Mouse (Mus musculus) G1E (cell line): ENCODE data around the gene Eif4e1b. TPM values are rescaled to one million over a fixed set of nuclear protein-coding genes. Genes with fewer than 3 reads are reported as not detected.

Experiments used
- ATAC-seq: 2 replicates; pipeline ENCODE4 v1.8.0; 2016; ENCODE audit warnings: mild to moderate bottlenecking; ENCODE audit not compliant: insufficient number of reproducible peaks, poor library complexity, low FRiP score, severe bottlenecking; ENCODE audit errors: extremely low read depth
- DNase-seq: peaks from one replicate; pipeline ENCODE4 v3.0.0; 2012; ENCODE audit warnings: low spot score
- H3K27me3 ChIP-seq: 2 replicates; pipeline ENCODE4 v1.6.1; 2012; ENCODE audit warnings: mild to moderate bottlenecking, low read length, inconsistent platforms; ENCODE audit not compliant: insufficient read depth
- H3K36me3 ChIP-seq: replicated peaks from 2 replicates; pipeline ENCODE3; 2012; ENCODE audit warnings: mild to moderate bottlenecking, inconsistent platforms
- H3K4me1 ChIP-seq: 2 replicates; pipeline ENCODE4 v1.6.1; 2012; ENCODE audit warnings: low read depth, low read length, inconsistent platforms, mixed read lengths; ENCODE audit not compliant: insufficient read depth
- H3K4me3 ChIP-seq: 2 replicates; pipeline ENCODE4 v1.5.1; 2012; ENCODE audit warnings: low read depth, mild to moderate bottlenecking, inconsistent platforms, low read length, moderate library complexity, mixed read lengths
- H3K9me3 ChIP-seq: replicated peaks from 2 replicates; pipeline ENCODE4 v1.6.1; 2012; ENCODE audit warnings: inconsistent platforms
- CTCF ChIP-seq: IDR thresholded peaks from 2 replicates; pipeline ENCODE4 v1.5.1; 2012; ENCODE audit warnings: low read depth, low read length, inconsistent platforms, mixed read lengths
- GATA1 ChIP-seq: IDR thresholded peaks from 2 replicates; pipeline ENCODE4 v1.6.1; 2012; ENCODE audit warnings: borderline replicate concordance, low read length, inconsistent platforms, mixed read lengths
- GATA2 ChIP-seq: IDR thresholded peaks from 2 replicates; pipeline ENCODE4 v1.6.1; 2012; ENCODE audit warnings: low read depth, low read length, inconsistent platforms, borderline replicate concordance
- POLR2AphosphoS5 ChIP-seq: IDR thresholded peaks from 2 replicates; pipeline ENCODE4 v1.6.1; 2012; ENCODE audit warnings: low read depth, low read length, inconsistent platforms; ENCODE audit not compliant: insufficient replicate concordance
- TAL1 ChIP-seq: conservative IDR thresholded peaks from 2 replicates; pipeline ENCODE4 v1.6.1; 2012; ENCODE audit warnings: low read depth, low read length, inconsistent platforms, mixed read lengths
- polyA plus RNA-seq: library from polyadenylated mRNA; stranded (reverse); fragments of >175 nt; gene quantifications from 2 replicates; pipeline ENCODE4 v1.2.3, GENCODE M21; 2012
- total RNA-seq, 2 experiments: library from RNA; stranded (forward) in 1 of 2; stranded (reverse) in 1 of 2; fragments of 200-1000 nt in 1 of 2; fragments of >200 nt in 1 of 2; fragmentation: Nextera tagmentation in 1 of 2; gene quantifications; 2 replicates each; pipeline ENCODE4 v1.2.3; 2014 to 2017

Eif4e1b gene
- total and polyA plus RNA-seq, 3 experiments: 0.05 TPM; not detected in 2

GRCm38 (mm10) chr13:54789561-54790397 lies 6.0 kb downstream of the Eif4e1b start:
- no peak for DNase-seq
- peaks cover 16% of the 10 kb centered on the region for H3K27me3 ChIP-seq
- TF ChIP-seq TAL1 (no peak), GATA2 (no peak), CTCF (no peak), POLR2AphosphoS5 (no peak), GATA1 (no peak)
- peak overlapping the region; percentile 68; the same call in 1 of the 2 replicates for H3K4me3 ChIP-seq
- H3K9me3 ChIP-seq: no peaks in the 10 kb centered on the region
- H3K36me3 ChIP-seq: no peaks in the 10 kb centered on the region
- ATAC-seq: no peak
- peaks cover 17% of the 10 kb centered on the region for H3K4me1 ChIP-seq

- H3K9me3 ChIP-seq: no peaks in the 10 kb centered on the region
- H3K36me3 ChIP-seq: no peaks in the 10 kb centered on the region
- DNase-seq (no peak), ATAC-seq (no peak)
- peaks cover 21% of the 10 kb centered on the region for H3K27me3 ChIP-seq
- H3K4me1 ChIP-seq: peaks cover 17% of the 10 kb centered on the region
- TF ChIP-seq GATA1: no peak
- TF ChIP-seq POLR2AphosphoS5: no peak
- TF ChIP-seq GATA2: no peak
- no peak for TF ChIP-seq TAL1
- no peak overlapping the region for H3K4me3 ChIP-seq
Observed at GRCm38 (mm10) chr13:54792259-54793230, 8.7 kb downstream of the Eif4e1b start.

DNA sequence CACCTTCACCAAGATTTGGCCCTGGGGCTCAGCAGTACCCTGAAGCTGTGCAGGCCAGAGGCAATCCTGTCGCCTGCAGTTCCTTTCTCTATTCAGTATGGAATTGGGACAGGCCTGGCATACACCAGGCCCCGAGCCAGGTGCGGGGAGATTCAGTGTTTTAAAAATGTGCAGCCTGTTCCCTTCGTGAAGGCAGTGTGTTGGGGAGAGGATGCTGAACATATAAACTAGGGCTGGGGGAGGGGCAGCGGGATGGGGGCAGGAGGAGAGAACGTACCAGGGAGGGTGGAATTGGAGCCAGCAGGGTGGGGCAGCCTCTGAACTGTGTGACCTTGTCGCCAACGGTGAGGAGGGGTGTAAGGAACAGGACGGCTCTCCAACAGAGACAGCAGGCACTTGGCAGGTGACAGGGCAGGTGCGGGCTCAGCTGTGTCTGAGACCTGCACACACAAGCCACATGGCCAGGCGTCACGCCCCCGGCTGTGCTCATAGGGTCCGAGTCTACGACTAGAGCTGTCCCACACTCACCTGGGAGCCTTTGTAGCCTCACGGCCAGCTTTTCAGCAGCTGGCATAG lies 10.3 kb downstream of the Eif4e1b start:
- H3K9me3 ChIP-seq: no peaks in the 10 kb centered on the region
- no peak for TF ChIP-seq GATA2
- TF ChIP-seq GATA1: no peak
- TF ChIP-seq TAL1: no peak
- no peak for TF ChIP-seq POLR2AphosphoS5
- TF ChIP-seq CTCF: no peak
- peaks cover 21% of the 10 kb centered on the region for H3K27me3 ChIP-seq

DNA sequence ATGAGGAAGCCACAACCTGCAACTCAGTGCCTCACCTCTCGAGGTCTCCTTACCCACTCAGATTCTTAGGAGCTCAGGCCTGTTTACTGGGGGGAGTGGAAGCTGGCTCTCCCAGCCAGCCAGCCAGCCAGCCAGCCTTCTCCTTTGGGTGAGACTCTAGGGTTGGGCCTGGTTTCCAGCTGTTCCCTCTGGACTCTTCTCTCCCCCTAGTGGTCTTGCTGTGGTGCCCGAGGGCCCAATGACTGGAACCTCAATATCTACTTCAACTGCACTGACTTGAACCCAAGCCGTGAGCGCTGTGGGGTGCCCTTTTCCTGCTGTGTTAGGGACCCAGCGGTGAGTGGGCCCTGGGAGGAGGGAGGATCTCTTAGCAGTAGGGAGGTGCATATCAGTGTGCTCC lies 11.0 kb downstream of the Eif4e1b start:
- no peak overlapping the region for H3K4me3 ChIP-seq
- TF ChIP-seq POLR2AphosphoS5: no peak
- no peak for TF ChIP-seq CTCF
- no peak for TF ChIP-seq TAL1
- no peak for TF ChIP-seq GATA1
- TF ChIP-seq GATA2: no peak
- DNase-seq: no peak

More for the DNA sequence above, 10.3 kb downstream of the Eif4e1b start:
- Histone ChIP-seq H3K4me1 (peaks cover 10% of the 10 kb centered on the region), H3K4me3 (no peak overlapping the region), H3K36me3 (no peaks in the 10 kb centered on the region)
- no peak for DNase-seq
- ATAC-seq: no peak

GRCm38 (mm10) chr13:54797356-54797755 lies 13.6 kb downstream of the Eif4e1b start:
- Histone ChIP-seq H3K9me3 (no peaks in the 10 kb centered on the region), H3K27me3 (peaks cover 14% of the 10 kb centered on the region), H3K36me3 (no peaks in the 10 kb centered on the region), H3K4me3 (no peak overlapping the region), H3K4me1 (no peaks in the 10 kb centered on the region)
- TF ChIP-seq CTCF: peak; percentile 98
- no peak for TF ChIP-seq GATA2
- peak; percentile 43 for DNase-seq
- no peak for ATAC-seq

More for the DNA sequence above, 11.0 kb downstream of the Eif4e1b start:
- Histone ChIP-seq H3K4me1 (peaks cover 4% of the 10 kb centered on the region), H3K36me3 (no peaks in the 10 kb centered on the region), H3K9me3 (no peaks in the 10 kb centered on the region), H3K27me3 (peaks cover 15% of the 10 kb centered on the region)
- no peak for ATAC-seq
